Mouse (Mus musculus) heart, embryonic 12.5 days (tissue): ENCODE results near the gene Olfr646. TPM values are rescaled to one million over a fixed set of nuclear protein-coding genes. Genes with fewer than 3 reads are reported as not detected.

ENCODE experiments used
- ATAC-seq: fragments of 200-750 bp; cut with Nextera tagmentation; 2 replicates; pipeline ENCODE4 v1.8.0; 2017; ENCODE audit warnings: moderate TSS enrichment, moderate library complexity; ENCODE audit not compliant: insufficient number of reproducible peaks, low FRiP score
- H3K27ac ChIP-seq: fragments of 300-500 bp; sonication (generic); 2 replicates; pipeline ENCODE4 v1.5.1; 2016; ENCODE audit warnings: mild to moderate bottlenecking, moderate library complexity; ENCODE audit not compliant: poor library complexity, severe bottlenecking
- H3K27me3 ChIP-seq: fragments of 300-500 bp; sonication (generic); replicated peaks from 2 replicates; pipeline ENCODE4 v1.6.1; 2016; ENCODE audit warnings: mild to moderate bottlenecking, moderate library complexity
- H3K36me3 ChIP-seq: fragments of 300-500 bp; sonication (generic); 2 replicates; pipeline ENCODE4 v1.6.1; 2016; ENCODE audit warnings: mild to moderate bottlenecking, moderate library complexity
- H3K4me1 ChIP-seq: fragments of 300-500 bp; sonication (generic); replicated peaks from 2 replicates; pipeline ENCODE4 v1.6.1; 2016; ENCODE audit warnings: mild to moderate bottlenecking
- H3K4me2 ChIP-seq: fragments of 300-500 bp; sonication (generic); 2 replicates; pipeline ENCODE4 v1.6.1; 2016; ENCODE audit warnings: mild to moderate bottlenecking, moderate library complexity
- H3K4me3 ChIP-seq: fragments of 300-500 bp; sonication (generic); 2 replicates; pipeline ENCODE4 v1.5.1; 2016; ENCODE audit warnings: mild to moderate bottlenecking
- H3K9ac ChIP-seq: fragments of 300-500 bp; sonication (generic); 2 replicates; pipeline ENCODE4 v1.6.1; 2016; ENCODE audit warnings: mild to moderate bottlenecking, moderate library complexity
- H3K9me3 ChIP-seq: fragments of 300-500 bp; sonication (generic); replicated peaks from 2 replicates; pipeline ENCODE4 v1.6.1; 2016; ENCODE audit warnings: mild to moderate bottlenecking, moderate library complexity
- WGBS: fragments of 180-500 bp; shearing (Covaris S2); methylation state at CpG from one replicate; pipeline ENCODE4 v1.1.7; 2016; 5-methylcytosine and 5-hydroxymethylcytosine counted together
- polyA plus RNA-seq: library from polyadenylated mRNA; unstranded; fragments of >200 nt; fragmentation: Nextera tagmentation; extraction: Ambion mirVana; gene quantifications from 2 replicates; pipeline ENCODE4 v1.2.1, GENCODE M21; 2016

Gene Olfr646
- not detected in 2 replicates for polyA plus RNA-seq

- Histone ChIP-seq H3K36me3 (no peaks in the 10 kb centered on the region), H3K9ac (no peak within 1 kb of the TSS), H3K4me1 (no peaks in the 10 kb centered on the region), H3K27me3 (no peaks in the 10 kb centered on the region), H3K4me2 (no peak within 1 kb of the TSS), H3K4me3 (no peak within 1 kb of the TSS), H3K9me3 (no peaks in the 10 kb centered on the region), H3K27ac (no peak within 1 kb of the TSS)
- ATAC-seq: no peak
These were observed at the start of gene Olfr646 for GRCm38 (mm10) chr7:104104757-104104972. Olfr646 (plus strand) TSS chr7:104104873.

- Histone ChIP-seq H3K9me3 (0 out of 2 replicates have a peak, but pooled peaks cover 5% of the 10 kb centered on the region), H3K4me3 (no peak overlapping the region), H3K4me1 (no peaks in the 10 kb centered on the region), H3K4me2 (no peak overlapping the region), H3K36me3 (no peaks in the 10 kb centered on the region), H3K27ac (no peak overlapping the region), H3K9ac (no peak overlapping the region), H3K27me3 (no peaks in the 10 kb centered on the region)
- WGBS: 80% methylated on average over 1 of the region's 1 CpGs
- ATAC-seq: no peak
These were observed 45.5 kb upstream of the Olfr646 start for GRCm38 (mm10) chr7:104059215-104059614.

GRCm38 (mm10) chr7:104061345-104061744 lies 43.3 kb upstream of the Olfr646 start, which contains the start of gene 4930516K23Rik:
4930516K23Rik (minus strand) TSS chr7:104061445.
- Histone ChIP-seq H3K4me2 (no peak within 1 kb of the TSS), H3K27ac (no peak within 1 kb of the TSS), H3K9ac (no peak within 1 kb of the TSS), H3K27me3 (no peaks in the 10 kb centered on the region), H3K4me1 (no peaks in the 10 kb centered on the region), H3K4me3 (no peak within 1 kb of the TSS), H3K36me3 (no peaks in the 10 kb centered on the region), H3K9me3 (0 out of 2 replicates have a peak, but pooled peaks cover 3% of the 10 kb centered on the region)
- no peak for ATAC-seq
- 52% methylated on average over 2 of the region's 2 CpGs for WGBS

- Histone ChIP-seq H3K36me3 (no peaks in the 10 kb centered on the region), H3K27ac (no peak within 1 kb of the TSS), H3K4me1 (no peaks in the 10 kb centered on the region), H3K4me2 (no peak within 1 kb of the TSS), H3K27me3 (no peaks in the 10 kb centered on the region), H3K9me3 (0 out of 2 replicates have a peak, but pooled peaks cover 4% of the 10 kb centered on the region), H3K4me3 (no peak within 1 kb of the TSS), H3K9ac (no peak within 1 kb of the TSS)
- WGBS: 63% methylated on average over 2 of the region's 2 CpGs
- no peak for ATAC-seq
These were observed 32.9 kb upstream of the Olfr646 start, which contains the start of gene Olfr644 for GRCm38 (mm10) chr7:104071769-104072168. Olfr644 (minus strand) TSS chr7:104071869.

- Histone ChIP-seq H3K36me3 (no peaks in the 10 kb centered on the region), H3K4me2 (no peak within 1 kb of the TSS), H3K27ac (no peak within 1 kb of the TSS), H3K9me3 (no peaks in the 10 kb centered on the region), H3K4me3 (no peak within 1 kb of the TSS), H3K27me3 (no peaks in the 10 kb centered on the region), H3K4me1 (no peaks in the 10 kb centered on the region), H3K9ac (no peak within 1 kb of the TSS)
- WGBS: 68% methylated on average over 1 of the region's 1 CpGs
- ATAC-seq: no peak
These were observed 19.3 kb upstream of the Olfr646 start, which contains the start of gene Olfr645 for GRCm38 (mm10) chr7:104085365-104085764. Olfr645 (minus strand) TSS chr7:104085465.

- H3K27ac ChIP-seq: no peak overlapping the region
- ATAC-seq: no peak
- WGBS: 56% methylated on average over 4 of the region's 4 CpGs
- H3K4me3 ChIP-seq: no peak overlapping the region
- no peak overlapping the region for H3K4me2 ChIP-seq
- H3K4me1 ChIP-seq: no peaks in the 10 kb centered on the region
- no peak overlapping the region for H3K9ac ChIP-seq
- H3K27me3 ChIP-seq: no peaks in the 10 kb centered on the region
- H3K9me3 ChIP-seq: no peaks in the 10 kb centered on the region
- H3K36me3 ChIP-seq: no peaks in the 10 kb centered on the region
These were observed 538 bp upstream of the Olfr646 start for GRCm38 (mm10) chr7:104103913-104104756.

GRCm38 (mm10) chr7:104129726-104130125 lies 25.1 kb downstream of the Olfr646 start, which contains the start of gene Ubqln5:
Ubqln5 (minus strand) TSS chr7:104129826.
- WGBS: 90% methylated on average over 5 of the region's 5 CpGs
- no peak for ATAC-seq
- Histone ChIP-seq H3K27ac (no peak within 1 kb of the TSS), H3K4me2 (no peak within 1 kb of the TSS), H3K27me3 (no peaks in the 10 kb centered on the region), H3K4me1 (no peaks in the 10 kb centered on the region), H3K4me3 (no peak within 1 kb of the TSS), H3K9ac (no peak within 1 kb of the TSS), H3K36me3 (no peaks in the 10 kb centered on the region), H3K9me3 (peaks cover 8% of the 10 kb centered on the region; the same call in 1 of the 2 replicates)

- Histone ChIP-seq H3K27ac (no peak within 1 kb of the TSS), H3K27me3 (no peaks in the 10 kb centered on the region), H3K4me3 (no peak within 1 kb of the TSS), H3K9me3 (no peaks in the 10 kb centered on the region), H3K4me1 (no peaks in the 10 kb centered on the region), H3K9ac (no peak within 1 kb of the TSS), H3K4me2 (no peak within 1 kb of the TSS), H3K36me3 (no peaks in the 10 kb centered on the region)
- WGBS: 81% methylated on average over 5 of the region's 5 CpGs
- ATAC-seq: no peak
These were observed 32.6 kb downstream of the Olfr646 start, which contains the start of gene Olfr643 for GRCm38 (mm10) chr7:104137305-104137704. Olfr643 (minus strand) TSS chr7:104137405.

- Histone ChIP-seq H3K9ac (no peak within 1 kb of the TSS), H3K4me2 (no peak within 1 kb of the TSS), H3K27me3 (no peaks in the 10 kb centered on the region), H3K9me3 (no peaks in the 10 kb centered on the region), H3K4me1 (no peaks in the 10 kb centered on the region), H3K27ac (no peak within 1 kb of the TSS), H3K4me3 (no peak within 1 kb of the TSS), H3K36me3 (no peaks in the 10 kb centered on the region)
- 74% methylated on average over 3 of the region's 3 CpGs for WGBS
- no peak for ATAC-seq
These were observed 38.5 kb downstream of the Olfr646 start, which contains the start of gene Ubqln3 for GRCm38 (mm10) chr7:104143179-104143578. Ubqln3 (minus strand) TSS chr7:104143279.

- Histone ChIP-seq H3K27ac (no peak within 1 kb of the TSS), H3K27me3 (no peaks in the 10 kb centered on the region), H3K9me3 (no peaks in the 10 kb centered on the region), H3K4me3 (no peak within 1 kb of the TSS), H3K4me2 (no peak within 1 kb of the TSS), H3K9ac (no peak within 1 kb of the TSS), H3K4me1 (no peaks in the 10 kb centered on the region), H3K36me3 (no peaks in the 10 kb centered on the region)
- no peak for ATAC-seq
- WGBS: 84% methylated on average over 2 of the region's 2 CpGs
These were observed 45.8 kb downstream of the Olfr646 start, which contains the start of gene Ubqlnl for GRCm38 (mm10) chr7:104150456-104150855. Ubqlnl (minus strand) TSS chr7:104150556.
